Mouse (Mus musculus): ENCODE results near the gene Gm7942. TPM values are rescaled to one million over a fixed set of nuclear protein-coding genes. Genes with fewer than 3 reads are reported as not detected.
"Not testable (repeated sequence)": the region's sequence is repeated elsewhere in the genome, so short reads cannot be mapped to it uniquely, and the experiment has no call there.

The Gm7942 gene
- not detected in 2 replicates for total RNA-seq (2017)

DNA sequence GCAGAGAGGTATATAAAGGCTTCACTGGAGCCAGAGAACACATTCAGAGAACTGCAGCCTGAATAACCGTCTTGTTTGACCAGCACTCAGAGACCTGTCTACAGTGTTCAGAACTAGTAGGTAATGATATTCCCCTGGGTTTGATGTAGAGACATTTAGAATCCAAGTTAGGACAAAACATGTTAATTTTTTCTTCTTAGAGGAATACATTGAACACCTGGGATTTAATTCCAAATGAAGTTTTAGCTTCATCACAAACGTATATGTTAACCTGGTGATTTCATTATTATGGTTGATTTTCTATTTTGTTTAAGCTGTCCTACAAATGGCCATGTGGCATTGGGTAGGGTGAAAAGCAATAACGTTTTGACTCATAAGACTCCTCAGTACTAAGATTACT lies at the start of gene Gm7942:
Gene Gm7942 (plus strand): TSS at position 301 of the 400 bp plus-strand sequence.
- not testable (repeated sequence) for ATAC-seq (replicated peaks in 1 of 2; ENCODE audit: insufficient read depth in 1 of 2, low FRiP score in 2 of 2, low TSS enrichment in 1 of 2, low read depth in 1 of 2, poor library complexity in 2 of 2, severe bottlenecking in 2 of 2)

Other genes starting within 250 kb of the Gm7942 start
- gene Gm3183, start 241.5 kb upstream of the Gm7942 start, total RNA-seq (2017) = not detected in 2 replicates
- not detected in 2 replicates for gene Gm6367, start 118.3 kb upstream of the Gm7942 start, total RNA-seq (2017)
- not detected in 2 replicates for gene Gm16513, start 75.7 kb downstream of the Gm7942 start, total RNA-seq (2017)
- not detected in 2 replicates for gene Gm10424, start 165.8 kb downstream of the Gm7942 start, total RNA-seq (2017)
- gene Gm3259, start 199.0 kb downstream of the Gm7942 start, total RNA-seq (2017) = not detected in 2 replicates

Measured in hematopoietic stem cell, adult 5-6 weeks (primary cell).